Mouse (Mus musculus): Measurements from ENCODE around the gene Eipr1. TPM values are rescaled to one million over a fixed set of nuclear protein-coding genes. Genes with fewer than 3 reads are reported as not detected.

Eipr1 gene
- total and polyA plus RNA-seq, 3 experiments: 8.6 to 13.5 (median 8.7) TPM

DNA sequence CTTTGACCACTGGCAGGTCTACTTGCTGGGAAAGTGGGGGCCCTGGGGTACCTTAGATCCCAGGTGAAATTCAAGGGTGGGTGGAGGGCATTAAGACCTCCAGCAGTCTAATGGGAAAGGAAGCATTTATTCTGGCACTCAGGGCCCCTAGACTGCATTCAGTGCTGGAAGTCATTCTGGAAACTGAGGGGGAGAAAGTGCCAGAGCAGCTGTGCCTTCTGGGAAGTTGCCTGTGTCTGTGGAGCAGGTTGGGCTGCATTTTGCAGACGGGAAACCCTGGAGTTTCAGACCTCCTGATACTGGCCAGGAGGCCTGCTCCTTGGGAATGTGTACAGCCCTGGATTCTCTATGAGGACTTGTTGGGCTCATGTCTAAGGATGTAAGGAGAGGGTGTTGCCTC lies 114.5 kb downstream of the Eipr1 start:
- Histone ChIP-seq H3K36me3 (ENCODE audit: control insufficient read depth, insufficient read depth, low read length) (no peaks in the 10 kb centered on the region), H3K4me3 (no peak overlapping the region), H3K4me1 (ENCODE audit: control insufficient read depth, insufficient read depth, low read length) (no peaks in the 10 kb centered on the region), H3K79me2 (replicated peaks; ENCODE audit: control insufficient read depth, insufficient read depth, low read length) (no peaks in the 10 kb centered on the region), H3K27me3 (ENCODE audit: control insufficient read depth, insufficient read depth, low read length) (no peaks in the 10 kb centered on the region), H3K27ac (no peak overlapping the region), H3K9ac (ENCODE audit: low read depth, low read length) (no peak overlapping the region)
- TF ChIP-seq EP300 (IDR thresholded peaks at IDR 0.05; ENCODE audit: insufficient read depth, low read depth, low read length): no peak
- no peak for TF ChIP-seq POLR2A (IDR thresholded peaks at IDR 0.05; ENCODE audit: insufficient read depth, low read depth, low read length)
- no peak for TF ChIP-seq CTCF (IDR thresholded peaks at IDR 0.05)
- DNase-seq: no peak
- WGBS: 60% methylated on average over 1 of the region's 1 CpGs
- intact Hi-C loops (cut with DNase I): no loop called here

DNA sequence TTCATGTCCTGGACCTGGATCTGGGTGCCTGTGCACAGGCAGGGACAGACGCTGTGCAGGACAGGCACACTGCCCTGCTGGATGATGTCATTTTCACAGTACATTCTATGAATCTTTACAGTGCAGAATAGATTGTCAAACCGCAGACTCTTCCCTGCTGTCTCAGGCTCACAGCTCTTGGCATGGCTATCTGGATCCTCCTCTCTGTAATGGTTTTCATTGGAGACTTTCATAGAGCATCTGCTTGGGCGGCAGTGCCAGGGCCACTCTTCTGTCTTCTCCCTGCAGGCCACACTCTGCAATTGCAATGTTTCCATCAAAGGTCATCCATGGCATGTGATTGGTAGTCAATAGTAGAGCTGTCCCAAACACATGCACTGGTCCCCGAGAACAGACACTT lies 117.2 kb downstream of the Eipr1 start:
- 97% methylated on average over 4 of the region's 4 CpGs for WGBS
- H3K27ac ChIP-seq: no peak overlapping the region
- TF ChIP-seq EP300 (IDR thresholded peaks at IDR 0.05; ENCODE audit: insufficient read depth, low read depth, low read length): no peak
- no peak for TF ChIP-seq POLR2A (IDR thresholded peaks at IDR 0.05; ENCODE audit: insufficient read depth, low read depth, low read length)
- TF ChIP-seq CTCF (IDR thresholded peaks at IDR 0.05): no peak
- H3K27me3 ChIP-seq (ENCODE audit: control insufficient read depth, insufficient read depth, low read length): no peaks in the 10 kb centered on the region
- intact Hi-C loops (cut with DNase I): no loop called here
- H3K36me3 ChIP-seq (ENCODE audit: control insufficient read depth, insufficient read depth, low read length): no peaks in the 10 kb centered on the region
- H3K79me2 ChIP-seq (replicated peaks; ENCODE audit: control insufficient read depth, insufficient read depth, low read length): no peaks in the 10 kb centered on the region
- H3K9ac ChIP-seq (ENCODE audit: low read depth, low read length): no peak overlapping the region
- H3K4me1 ChIP-seq (ENCODE audit: control insufficient read depth, insufficient read depth, low read length): no peaks in the 10 kb centered on the region
- H3K4me3 ChIP-seq: no peak overlapping the region
- no peak for DNase-seq

DNA sequence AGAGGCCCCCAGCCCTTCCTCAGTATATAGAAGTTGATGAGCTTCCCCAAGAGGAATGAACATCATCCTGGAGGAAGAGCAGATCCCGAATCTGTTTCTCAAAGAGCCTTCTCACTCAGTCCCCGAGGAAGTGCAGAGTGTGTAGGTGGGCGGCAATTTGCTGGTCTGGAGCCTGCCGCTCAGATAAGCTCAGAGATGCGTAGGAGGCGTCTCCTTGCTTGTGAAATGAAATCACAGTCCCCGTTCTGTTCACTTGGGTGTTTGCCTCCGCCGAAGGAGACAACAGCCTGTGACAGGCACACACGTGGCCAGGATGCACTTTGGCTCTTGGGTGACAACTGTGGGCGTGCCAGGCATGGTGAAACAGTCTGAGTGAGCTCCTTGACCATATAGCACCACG lies 120.7 kb downstream of the Eipr1 start:
- H3K36me3 ChIP-seq (ENCODE audit: control insufficient read depth, insufficient read depth, low read length): no peaks in the 10 kb centered on the region
- TF ChIP-seq POLR2A (IDR thresholded peaks at IDR 0.05; ENCODE audit: insufficient read depth, low read depth, low read length) (no peak), EP300 (IDR thresholded peaks at IDR 0.05; ENCODE audit: insufficient read depth, low read depth, low read length) (no peak), CTCF (IDR thresholded peaks at IDR 0.05) (no peak)
- no peak overlapping the region for H3K4me3 ChIP-seq
- no peaks in the 10 kb centered on the region for H3K79me2 ChIP-seq (replicated peaks; ENCODE audit: control insufficient read depth, insufficient read depth, low read length)
- 57% methylated on average over 12 of the region's 12 CpGs for WGBS
- no peaks in the 10 kb centered on the region for H3K4me1 ChIP-seq (ENCODE audit: control insufficient read depth, insufficient read depth, low read length)
- DNase-seq: no peak
- H3K27me3 ChIP-seq (ENCODE audit: control insufficient read depth, insufficient read depth, low read length): no peaks in the 10 kb centered on the region
- H3K9ac ChIP-seq (ENCODE audit: low read depth, low read length): no peak overlapping the region
- intact Hi-C loops (cut with DNase I): no loop called here
- no peak overlapping the region for H3K27ac ChIP-seq

DNA sequence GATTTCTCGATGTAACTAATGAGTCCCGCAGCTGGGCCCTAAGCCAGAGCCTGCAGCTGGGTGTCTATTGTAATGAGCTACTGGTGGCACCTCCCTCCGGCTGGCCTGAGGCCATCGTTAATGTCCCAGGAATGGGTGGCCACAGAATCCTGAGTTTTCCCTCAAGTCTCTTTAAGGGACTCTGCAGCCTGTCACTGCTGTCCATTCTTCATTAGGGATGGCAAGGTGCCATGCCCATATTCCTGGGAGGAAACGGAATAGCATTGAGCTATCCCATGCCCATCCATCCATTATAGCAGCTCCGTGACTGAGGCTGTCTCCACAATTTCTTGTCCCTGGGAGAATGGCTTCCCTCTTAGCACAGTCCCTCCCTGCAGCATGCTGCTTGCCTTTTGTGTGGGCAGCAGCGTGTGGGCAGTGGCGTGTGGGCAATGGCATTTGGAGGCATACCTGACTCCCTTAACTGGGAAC lies 123.2 kb downstream of the Eipr1 start:
- 61% methylated on average over 8 of the region's 8 CpGs for WGBS
- Histone ChIP-seq H3K9ac (ENCODE audit: low read depth, low read length) (no peak overlapping the region), H3K4me3 (no peak overlapping the region), H3K27ac (no peak overlapping the region), H3K27me3 (ENCODE audit: control insufficient read depth, insufficient read depth, low read length) (no peaks in the 10 kb centered on the region), H3K4me1 (ENCODE audit: control insufficient read depth, insufficient read depth, low read length) (no peaks in the 10 kb centered on the region), H3K36me3 (ENCODE audit: control insufficient read depth, insufficient read depth, low read length) (no peaks in the 10 kb centered on the region), H3K79me2 (replicated peaks; ENCODE audit: control insufficient read depth, insufficient read depth, low read length) (no peaks in the 10 kb centered on the region)
- DNase-seq: peak in 1 of 2 experiments; percentile 7
- intact Hi-C loops (cut with DNase I): no loop called here
- TF ChIP-seq CTCF (IDR thresholded peaks at IDR 0.05) (no peak), POLR2A (IDR thresholded peaks at IDR 0.05; ENCODE audit: insufficient read depth, low read depth, low read length) (no peak), EP300 (IDR thresholded peaks at IDR 0.05; ENCODE audit: insufficient read depth, low read depth, low read length) (no peak)

DNA sequence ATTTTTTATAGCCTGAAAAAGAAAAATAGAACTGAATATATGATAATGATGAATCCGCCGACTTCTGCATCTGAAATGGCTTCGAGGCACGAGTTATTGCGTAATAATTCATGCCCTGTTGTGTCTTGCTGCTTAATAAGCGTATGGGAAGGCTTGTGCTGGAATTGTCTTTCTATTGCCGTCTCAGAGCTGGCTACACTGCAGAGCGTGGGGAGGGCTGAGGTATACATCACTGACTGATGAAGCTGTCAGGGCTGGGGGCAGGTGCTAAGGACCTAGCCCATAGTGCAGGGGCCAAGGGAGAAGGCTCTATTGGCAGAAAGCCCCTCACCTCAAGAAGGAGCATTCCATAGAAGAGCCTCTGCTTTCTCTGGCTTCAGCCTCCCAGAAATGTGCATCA lies 123.9 kb downstream of the Eipr1 start:
- 88% methylated on average over 8 of the region's 8 CpGs for WGBS
- Histone ChIP-seq H3K27me3 (ENCODE audit: control insufficient read depth, insufficient read depth, low read length) (no peaks in the 10 kb centered on the region), H3K4me3 (no peak overlapping the region), H3K79me2 (replicated peaks; ENCODE audit: control insufficient read depth, insufficient read depth, low read length) (no peaks in the 10 kb centered on the region), H3K9ac (ENCODE audit: low read depth, low read length) (no peak overlapping the region), H3K4me1 (ENCODE audit: control insufficient read depth, insufficient read depth, low read length) (no peaks in the 10 kb centered on the region), H3K27ac (no peak overlapping the region), H3K36me3 (ENCODE audit: control insufficient read depth, insufficient read depth, low read length) (no peaks in the 10 kb centered on the region)
- intact Hi-C loops (cut with DNase I): no loop called here
- no peak for TF ChIP-seq POLR2A (IDR thresholded peaks at IDR 0.05; ENCODE audit: insufficient read depth, low read depth, low read length)
- no peak for DNase-seq

DNA sequence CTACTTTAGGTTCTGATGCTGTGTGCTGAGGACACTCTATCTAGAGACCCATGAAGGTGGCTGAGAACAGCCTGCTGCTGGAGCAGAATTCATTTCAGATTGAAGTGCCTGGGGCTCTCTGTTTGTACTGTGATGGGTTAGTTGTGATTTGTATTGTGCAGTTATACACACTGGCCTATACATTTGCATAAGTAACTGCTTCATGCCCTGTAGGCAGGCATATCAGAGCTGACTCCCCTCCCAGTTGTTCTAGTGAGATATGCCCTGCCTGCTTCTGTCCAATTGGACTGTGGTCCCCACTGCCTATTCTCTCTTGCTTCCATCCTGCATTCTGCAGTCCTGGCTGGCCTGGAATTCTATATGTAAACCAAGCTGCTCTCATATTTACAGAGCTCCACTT lies 128.9 kb downstream of the Eipr1 start:
- H3K27me3 ChIP-seq (ENCODE audit: control insufficient read depth, insufficient read depth, low read length): no peaks in the 10 kb centered on the region
- no peaks in the 10 kb centered on the region for H3K36me3 ChIP-seq (ENCODE audit: control insufficient read depth, insufficient read depth, low read length)
- no peaks in the 10 kb centered on the region for H3K79me2 ChIP-seq (replicated peaks; ENCODE audit: control insufficient read depth, insufficient read depth, low read length)
- no peak overlapping the region for H3K27ac ChIP-seq
- intact Hi-C loops (cut with DNase I): no loop called here
- H3K4me1 ChIP-seq (ENCODE audit: control insufficient read depth, insufficient read depth, low read length): no peaks in the 10 kb centered on the region
- no peak overlapping the region for H3K4me3 ChIP-seq
- DNase-seq: no peak
- H3K9ac ChIP-seq (ENCODE audit: low read depth, low read length): no peak overlapping the region
- TF ChIP-seq CTCF (IDR thresholded peaks at IDR 0.05) (no peak), POLR2A (IDR thresholded peaks at IDR 0.05; ENCODE audit: insufficient read depth, low read depth, low read length) (no peak), EP300 (IDR thresholded peaks at IDR 0.05; ENCODE audit: insufficient read depth, low read depth, low read length) (no peak)

Measured in heart, adult 2 months (tissue).